Mouse (Mus musculus): ENCODE results near the gene Zfhx3.

- TF ChIP-seq POLR2A (IDR thresholded peaks at IDR 0.05; ENCODE audit: borderline replicate concordance, control insufficient read depth, low read depth, low read length): no peak
- TF ChIP-seq CTCF (IDR thresholded peaks at IDR 0.05; ENCODE audit: control insufficient read depth, insufficient read depth, low read length): no peak
Observed at GRCm38 (mm10) chr8:108566035-108566434, 623.6 kb downstream of the Zfhx3 start.
